Mouse (Mus musculus): ENCODE data around the gene Fcer2a. TPM values are rescaled to one million over a fixed set of nuclear protein-coding genes. Genes with fewer than 3 reads are reported as not detected.

The Fcer2a gene
- 1.1 TPM for polyA plus RNA-seq (2017; shearing (Covaris generic))

DNA sequence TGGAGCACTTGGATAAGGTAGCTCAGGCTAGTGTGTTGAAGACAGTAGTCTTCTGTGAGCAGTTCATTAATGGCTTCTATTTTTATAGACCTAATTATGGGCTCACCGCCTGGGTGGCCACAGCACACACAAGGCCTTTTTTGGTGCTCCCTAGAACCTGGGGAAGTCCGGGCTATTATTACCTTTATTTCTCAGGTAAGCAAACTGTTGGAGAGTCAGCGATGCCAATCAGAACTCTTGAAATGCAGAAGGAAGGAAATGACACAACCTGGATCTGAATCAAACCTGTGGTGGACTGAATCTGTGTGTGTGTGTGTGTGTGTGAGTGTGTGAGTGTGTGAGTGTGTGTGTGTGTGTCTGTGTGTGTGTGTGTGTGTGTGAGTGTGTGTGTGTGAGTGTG lies at the start of gene Fcer2a:
TSS of gene Fcer2a (minus strand) at position 55 of the 400 bp plus-strand sequence.

DNA sequence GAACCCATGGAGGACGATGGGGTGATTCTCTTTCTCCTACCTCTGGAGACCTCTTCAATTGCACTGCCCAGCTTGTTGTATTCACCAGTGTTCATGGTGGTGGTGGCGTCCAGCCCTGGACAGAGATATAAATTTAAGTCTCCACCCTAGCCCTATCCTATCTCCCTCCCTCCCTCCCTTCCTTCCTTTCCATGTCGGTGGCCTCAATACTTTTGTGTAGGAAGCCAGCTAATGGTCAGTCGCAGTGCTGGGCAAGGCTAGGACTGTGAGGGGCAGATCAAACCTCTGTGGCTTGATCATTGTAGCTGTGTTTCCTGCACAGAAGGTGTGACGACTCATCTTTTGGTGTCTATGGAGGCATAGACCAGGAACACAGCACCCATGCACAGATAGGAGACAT lies 26.6 kb upstream of the Fcer2a start, which contains the start of gene Clec4g:
TSS of gene Clec4g (minus strand) at position 101 of the 400 bp plus-strand sequence.

DNA sequence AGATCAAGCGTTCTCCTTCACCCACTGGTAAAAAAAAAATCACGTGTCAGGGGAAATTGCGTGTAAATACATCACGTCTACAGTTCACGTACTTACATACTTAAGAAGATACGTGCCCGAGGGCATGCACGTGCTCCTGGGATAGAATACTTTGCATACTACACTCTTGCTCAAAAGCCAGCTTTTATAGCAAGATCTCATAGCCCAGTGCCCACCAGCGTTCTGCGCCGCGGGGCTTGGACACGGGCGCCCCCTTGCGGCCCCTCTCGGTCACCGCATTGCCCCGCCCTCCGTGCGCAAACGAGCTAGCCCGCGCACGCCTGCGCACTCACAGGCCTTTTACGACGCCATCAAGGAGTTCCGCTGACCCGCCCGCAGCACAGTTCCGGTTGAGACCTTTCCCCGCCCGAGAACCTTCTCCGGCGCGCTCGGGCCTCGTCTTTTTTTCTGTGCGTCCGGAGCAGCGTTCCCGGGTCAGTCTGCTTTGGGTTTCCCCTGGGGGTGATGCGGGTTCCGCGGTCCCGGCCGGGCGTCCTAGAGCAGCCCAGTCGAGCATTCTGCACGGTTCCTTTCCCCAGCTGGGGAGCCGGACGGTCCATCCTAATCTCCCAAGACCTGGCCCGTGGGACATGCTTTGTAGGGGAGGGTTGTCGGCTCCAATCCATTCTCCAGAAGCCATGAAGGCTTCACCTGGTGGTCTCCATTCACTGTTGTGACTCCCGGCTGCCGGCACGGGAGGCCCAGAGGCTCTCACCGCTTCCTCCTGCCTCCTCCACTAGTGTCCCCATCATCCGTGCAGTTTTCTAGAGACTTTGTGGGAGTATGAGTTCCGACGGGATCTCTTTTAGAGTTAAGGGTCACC lies 17.6 kb downstream of the Fcer2a start, which contains the start of gene Trappc5:
TSS of gene Trappc5 (plus strand) at position 169 of the 862 bp plus-strand sequence.

DNA sequence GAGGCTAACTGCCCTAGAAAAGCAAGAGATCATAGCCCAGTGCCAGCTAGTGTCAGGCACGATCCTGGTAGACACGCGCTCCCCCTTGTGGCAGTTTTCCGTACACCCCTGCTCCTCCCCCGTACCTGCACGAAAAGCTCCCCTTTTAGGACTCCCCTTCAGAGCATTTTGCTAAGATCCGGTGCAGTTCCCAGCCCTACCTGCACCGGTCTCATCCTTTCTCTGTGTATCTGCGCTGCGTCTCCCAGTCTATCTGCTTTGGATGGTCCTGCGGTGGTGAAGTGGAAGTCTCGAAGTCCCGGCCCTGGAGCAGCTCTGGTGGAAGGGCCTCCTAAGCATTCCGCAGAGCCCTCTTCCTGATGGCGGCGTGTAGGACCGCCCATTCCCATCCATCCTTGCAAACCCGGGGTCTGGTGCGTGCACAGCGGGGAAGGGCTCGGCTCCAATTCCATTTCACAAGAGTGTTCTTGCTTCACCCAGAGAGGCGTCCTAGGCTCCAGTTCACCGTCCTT lies 21.9 kb downstream of the Fcer2a start, which contains the start of gene Fcor:
TSS of gene Fcor (minus strand) at position 383 of the 512 bp plus-strand sequence.

DNA sequence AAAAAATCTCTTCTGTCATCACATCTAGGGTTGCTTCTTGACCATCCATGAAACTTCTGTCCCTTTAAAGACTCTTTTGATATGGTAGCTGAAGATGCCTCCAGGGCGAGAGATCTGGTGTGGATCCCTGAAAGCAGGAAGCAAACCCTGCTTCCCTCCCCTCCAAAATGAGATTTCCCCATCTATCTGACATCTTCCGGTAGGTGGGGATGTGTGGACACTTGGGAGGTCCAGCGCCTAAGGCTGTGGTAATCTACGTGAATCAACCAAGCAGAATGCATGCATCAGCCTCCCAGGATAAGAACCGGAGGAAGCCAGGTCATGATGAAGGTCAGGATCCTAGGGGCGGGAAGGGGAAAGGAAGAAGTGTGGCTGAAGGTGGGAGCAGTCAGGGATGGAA lies 28.5 kb downstream of the Fcer2a start, which contains the start of gene Mcemp1:
TSS of gene Mcemp1 (plus strand) at position 248 of the 400 bp plus-strand sequence.

DNA sequence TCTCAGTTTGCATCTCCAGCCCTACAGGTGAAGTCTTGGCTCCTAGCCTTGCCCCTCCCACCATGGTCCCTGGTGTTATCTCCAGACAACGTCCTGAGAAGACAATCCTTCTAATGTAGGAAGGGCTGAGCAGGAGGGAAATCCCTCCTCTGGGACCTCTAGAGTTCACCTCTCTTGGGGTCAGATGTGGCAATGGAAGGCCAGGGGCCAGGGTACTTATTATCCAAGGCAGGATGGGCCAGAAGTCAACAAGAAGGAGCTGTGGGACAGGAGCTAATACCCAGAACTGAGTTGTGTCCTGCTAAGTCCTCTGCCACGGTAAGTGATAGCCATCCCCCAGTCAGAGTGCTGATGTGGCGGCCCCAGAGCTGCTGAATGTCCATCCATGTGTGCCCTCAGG lies 38.4 kb downstream of the Fcer2a start, which contains the start of gene Retn:
TSS of gene Retn (plus strand) at position 245 of the 400 bp plus-strand sequence.

Other genes with a start within 250 kb of the Fcer2a start
- 7.5 TPM for gene Pex11g, start 226.5 kb downstream of the Fcer2a start, polyA plus RNA-seq (2017; shearing (Covaris generic))
- gene Tex45, start 223.3 kb downstream of the Fcer2a start, polyA plus RNA-seq (2017; shearing (Covaris generic)), result 0.16 TPM
- gene Zfp358, start 201.0 kb downstream of the Fcer2a start, polyA plus RNA-seq (2017; shearing (Covaris generic)), result 9.0 TPM
- 132 TPM for gene Mcoln1, start 193.7 kb downstream of the Fcer2a start, polyA plus RNA-seq (2017; shearing (Covaris generic))
- 42.3 TPM for gene Pnpla6, start 178.8 kb downstream of the Fcer2a start, polyA plus RNA-seq (2017; shearing (Covaris generic))
- gene C330021F23Rik, start 126.2 kb downstream of the Fcer2a start, polyA plus RNA-seq (2017; shearing (Covaris generic)), result not detected
- 0.29 TPM for gene Camsap3, start 106.9 kb downstream of the Fcer2a start, polyA plus RNA-seq (2017; shearing (Covaris generic))
- 113 TPM for gene Xab2, start 72.9 kb downstream of the Fcer2a start, polyA plus RNA-seq (2017; shearing (Covaris generic))
- 116 TPM for gene Pet100, start 72.6 kb downstream of the Fcer2a start, polyA plus RNA-seq (2017; shearing (Covaris generic))
- not detected for gene Pcp2, start 68.6 kb downstream of the Fcer2a start, polyA plus RNA-seq (2017; shearing (Covaris generic))
- gene Stxbp2, start 63.2 kb downstream of the Fcer2a start, polyA plus RNA-seq (2017; shearing (Covaris generic)), result 228 TPM
- not detected for gene Retn, start 38.4 kb downstream of the Fcer2a start, polyA plus RNA-seq (2017; shearing (Covaris generic))
- 0.28 TPM for gene Mcemp1, start 28.4 kb downstream of the Fcer2a start, polyA plus RNA-seq (2017; shearing (Covaris generic))
- not detected for gene Fcor, start 21.8 kb downstream of the Fcer2a start, polyA plus RNA-seq (2017; shearing (Covaris generic))
- 34.8 TPM for gene Trappc5, start 17.9 kb downstream of the Fcer2a start, polyA plus RNA-seq (2017; shearing (Covaris generic))
- not detected for gene Clec4g, start 26.5 kb upstream of the Fcer2a start, polyA plus RNA-seq (2017; shearing (Covaris generic))
- 0.42 TPM for gene Cd209a, start 54.8 kb upstream of the Fcer2a start, polyA plus RNA-seq (2017; shearing (Covaris generic))
- 0.10 TPM for gene Cd209e, start 160.1 kb upstream of the Fcer2a start, polyA plus RNA-seq (2017; shearing (Covaris generic))
- not detected for gene Cd209d, start 184.4 kb upstream of the Fcer2a start, polyA plus RNA-seq (2017; shearing (Covaris generic))
- 2.4 TPM for gene Cd209b, start 232.7 kb upstream of the Fcer2a start, polyA plus RNA-seq (2017; shearing (Covaris generic))